Mouse (Mus musculus): Measurements from ENCODE around the gene H3f3a. TPM values are rescaled to one million over a fixed set of nuclear protein-coding genes. Genes with fewer than 3 reads are reported as not detected.
"Not testable (repeated sequence)": the region's sequence is repeated elsewhere in the genome, so short reads cannot be mapped to it uniquely, and the experiment has no call there.

Gene H3f3a
- polyA plus RNA-seq, 1 experiment from 2014 or later: 2,659 TPM

DNA sequence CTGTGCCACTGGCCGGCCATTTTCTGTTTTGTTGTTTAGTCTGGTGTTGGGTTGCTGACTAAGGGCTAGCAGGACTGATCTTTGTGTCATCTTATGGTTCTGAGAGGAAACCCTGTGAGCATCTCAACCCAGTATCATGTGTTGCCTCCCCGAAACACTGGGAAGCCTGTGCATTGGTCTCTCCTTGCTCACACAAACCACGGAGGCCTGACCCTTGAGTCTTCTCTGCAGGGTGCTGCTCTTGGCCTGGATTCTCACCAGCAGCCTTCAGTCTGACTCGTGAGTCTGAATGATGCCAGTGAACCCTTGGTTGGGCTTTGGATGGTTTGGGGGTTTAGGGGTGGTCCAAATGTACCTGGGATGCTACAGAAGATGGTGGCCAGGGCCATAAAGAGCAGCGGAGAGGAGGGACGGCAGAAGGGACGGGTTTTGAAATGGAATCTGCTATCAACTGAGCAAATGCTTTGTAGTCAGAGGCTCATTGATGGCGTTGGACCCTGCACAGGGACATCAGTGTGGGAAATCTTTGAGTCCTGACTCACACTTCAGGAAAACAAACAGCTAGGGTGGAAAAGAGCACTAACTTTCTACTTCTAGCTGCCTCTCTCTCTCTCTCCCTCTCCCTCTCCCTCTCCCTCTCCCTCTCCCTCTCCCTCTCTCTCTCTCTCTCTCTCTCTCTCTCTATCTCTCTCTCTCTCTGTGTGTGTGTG is 25.6 kb upstream of the H3f3a start:
- no peaks in the 10 kb centered on the region for H3K9me3 ChIP-seq (ENCODE audit: control insufficient read depth, low read length)
- H3K9ac ChIP-seq (ENCODE audit: low read length): no peak overlapping the region
- H3K4me3 ChIP-seq (ENCODE audit: low read length): no peak overlapping the region
- no peak for ATAC-seq (ENCODE audit: low read depth)
- 66% methylated on average over 8 of the region's 8 CpGs for whole genome bisulfite sequencing
- H3K4me2 ChIP-seq (ENCODE audit: low read depth, low read length): no peak overlapping the region
- H3K36me3 ChIP-seq (ENCODE audit: control insufficient read depth, insufficient read depth, low read length): no peaks in the 10 kb centered on the region
- no peaks in the 10 kb centered on the region for H3K27me3 ChIP-seq (ENCODE audit: control insufficient read depth, insufficient read depth, low read depth, low read length)
- H3K4me1 ChIP-seq (replicated peaks; ENCODE audit: control insufficient read depth, insufficient read depth, low read length): no peaks in the 10 kb centered on the region
- H3K27ac ChIP-seq (ENCODE audit: low read length): no peak overlapping the region

DNA sequence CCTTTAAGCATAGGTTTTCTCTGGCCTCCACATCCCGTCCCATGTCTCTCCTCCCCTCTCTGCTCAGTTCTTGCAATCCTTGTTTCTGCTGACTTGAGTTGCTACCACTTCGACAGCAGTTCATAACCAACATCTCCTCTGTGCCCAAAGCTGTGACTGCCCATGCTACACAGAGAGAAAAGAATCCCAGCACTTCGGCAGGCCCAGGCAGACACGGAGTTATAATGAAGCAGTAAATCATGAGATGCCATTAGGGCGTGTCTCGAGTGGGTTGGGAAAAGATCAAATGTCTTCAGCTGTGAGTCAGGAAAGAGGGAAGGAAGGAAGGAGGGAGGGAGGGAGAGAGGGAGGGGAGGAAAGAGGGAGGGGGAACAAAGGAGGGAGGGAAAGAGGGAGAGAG is 24.3 kb upstream of the H3f3a start:
- no peaks in the 10 kb centered on the region for H3K36me3 ChIP-seq (ENCODE audit: control insufficient read depth, insufficient read depth, low read length)

DNA sequence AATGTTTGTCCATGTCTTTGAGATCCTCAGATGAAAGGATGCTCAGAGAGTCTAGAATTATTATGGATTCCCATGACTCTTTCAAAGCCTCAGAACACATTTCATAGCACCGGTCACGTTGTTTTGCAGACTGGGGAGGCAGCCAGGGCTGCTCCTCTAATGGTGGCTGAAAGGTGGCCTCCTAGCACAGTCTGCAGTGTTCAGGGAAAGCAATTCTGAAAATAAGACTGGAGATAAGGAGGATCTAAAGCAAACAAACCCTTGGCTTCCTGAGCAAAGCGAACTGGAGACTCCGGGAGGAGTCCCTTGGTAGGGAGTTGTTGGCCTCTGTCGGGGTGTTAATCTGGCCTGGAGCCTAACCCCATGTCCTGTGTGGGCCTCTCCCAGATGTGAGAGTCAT is 23.4 kb upstream of the H3f3a start:
- Histone ChIP-seq H3K36me3 (ENCODE audit: control insufficient read depth, insufficient read depth, low read length) (no peaks in the 10 kb centered on the region), H3K4me2 (ENCODE audit: low read depth, low read length) (no peak overlapping the region), H3K4me1 (replicated peaks; ENCODE audit: control insufficient read depth, insufficient read depth, low read length) (no peaks in the 10 kb centered on the region), H3K27ac (ENCODE audit: low read length) (no peak overlapping the region), H3K9me3 (ENCODE audit: control insufficient read depth, low read length) (no peaks in the 10 kb centered on the region), H3K4me3 (ENCODE audit: low read length) (no peak overlapping the region), H3K27me3 (ENCODE audit: control insufficient read depth, insufficient read depth, low read depth, low read length) (no peaks in the 10 kb centered on the region), H3K9ac (ENCODE audit: low read length) (no peak overlapping the region)
- 62% methylated on average over 5 of the region's 5 CpGs for WGBS
- ATAC-seq (ENCODE audit: low read depth): no peak

More for the DNA sequence above, 24.3 kb upstream of the H3f3a start:
- 23% methylated on average over 6 of the region's 6 CpGs for WGBS
- no peak overlapping the region for H3K27ac ChIP-seq (ENCODE audit: low read length)
- no peaks in the 10 kb centered on the region for H3K9me3 ChIP-seq (ENCODE audit: control insufficient read depth, low read length)
- H3K4me3 ChIP-seq (ENCODE audit: low read length): no peak overlapping the region
- H3K4me2 ChIP-seq (ENCODE audit: low read depth, low read length): no peak overlapping the region
- H3K4me1 ChIP-seq (replicated peaks; ENCODE audit: control insufficient read depth, insufficient read depth, low read length): no peaks in the 10 kb centered on the region
- no peaks in the 10 kb centered on the region for H3K27me3 ChIP-seq (ENCODE audit: control insufficient read depth, insufficient read depth, low read depth, low read length)
- no peak overlapping the region for H3K9ac ChIP-seq (ENCODE audit: low read length)
- ATAC-seq (ENCODE audit: low read depth): no peak

- ATAC-seq (ENCODE audit: low read depth); H3K27ac ChIP-seq (ENCODE audit: low read length): not testable (repeated sequence)
These were observed 22.7 kb upstream of the H3f3a start for GRCm38 (mm10) chr1:180836467-180836866.

GRCm38 (mm10) chr1:180835273-180836015 is 21.7 kb upstream of the H3f3a start:
- H3K9ac ChIP-seq (ENCODE audit: low read length): no peak overlapping the region
- no peak overlapping the region for H3K4me3 ChIP-seq (ENCODE audit: low read length)
- no peak overlapping the region for H3K4me2 ChIP-seq (ENCODE audit: low read depth, low read length)
- WGBS: 80% methylated on average over 10 of the region's 10 CpGs
- H3K27ac ChIP-seq (ENCODE audit: low read length): no peak overlapping the region
- no peaks in the 10 kb centered on the region for H3K4me1 ChIP-seq (replicated peaks; ENCODE audit: control insufficient read depth, insufficient read depth, low read length)
- H3K36me3 ChIP-seq (ENCODE audit: control insufficient read depth, insufficient read depth, low read length): no peaks in the 10 kb centered on the region
- H3K9me3 ChIP-seq (ENCODE audit: control insufficient read depth, low read length): no peaks in the 10 kb centered on the region
- H3K27me3 ChIP-seq (ENCODE audit: control insufficient read depth, insufficient read depth, low read depth, low read length): no peaks in the 10 kb centered on the region
- no peak for ATAC-seq (ENCODE audit: low read depth)

More at GRCm38 (mm10) chr1:180836467-180836866, 22.7 kb upstream of the H3f3a start:
- not testable (repeated sequence) for H3K36me3 ChIP-seq (ENCODE audit: control insufficient read depth, insufficient read depth, low read length); H3K9me3 ChIP-seq (ENCODE audit: control insufficient read depth, low read length); H3K4me1 ChIP-seq (replicated peaks; ENCODE audit: control insufficient read depth, insufficient read depth, low read length); H3K9ac ChIP-seq (ENCODE audit: low read length); H3K27me3 ChIP-seq (ENCODE audit: control insufficient read depth, insufficient read depth, low read depth, low read length); H3K4me3 ChIP-seq (ENCODE audit: low read length); H3K4me2 ChIP-seq (ENCODE audit: low read depth, low read length)
- 85% methylated on average over 8 of the region's 8 CpGs for WGBS

- Histone ChIP-seq H3K4me3 (ENCODE audit: low read length) (no peak overlapping the region), H3K27me3 (ENCODE audit: control insufficient read depth, insufficient read depth, low read depth, low read length) (no peaks in the 10 kb centered on the region), H3K9ac (ENCODE audit: low read length) (no peak overlapping the region), H3K9me3 (ENCODE audit: control insufficient read depth, low read length) (no peaks in the 10 kb centered on the region), H3K4me2 (ENCODE audit: low read depth, low read length) (no peak overlapping the region), H3K36me3 (ENCODE audit: control insufficient read depth, insufficient read depth, low read length) (no peaks in the 10 kb centered on the region), H3K4me1 (replicated peaks; ENCODE audit: control insufficient read depth, insufficient read depth, low read length) (peaks cover 2% of the 10 kb centered on the region; the same call in 1 of the 2 replicates), H3K27ac (ENCODE audit: low read length) (no peak overlapping the region)
- peak; percentile 28; the same call in 1 of the 2 replicates for ATAC-seq (ENCODE audit: low read depth)
- WGBS: 26% methylated on average over 14 of the region's 14 CpGs
These were observed 17.0 kb upstream of the H3f3a start for GRCm38 (mm10) chr1:180830588-180831346.

- no peak overlapping the region for H3K4me2 ChIP-seq (ENCODE audit: low read depth, low read length)
- no peak overlapping the region for H3K9ac ChIP-seq (ENCODE audit: low read length)
- no peaks in the 10 kb centered on the region for H3K27me3 ChIP-seq (ENCODE audit: control insufficient read depth, insufficient read depth, low read depth, low read length)
- no peaks in the 10 kb centered on the region for H3K9me3 ChIP-seq (ENCODE audit: control insufficient read depth, low read length)
- no peak overlapping the region for H3K4me3 ChIP-seq (ENCODE audit: low read length)
- no peak for ATAC-seq (ENCODE audit: low read depth)
- no peak overlapping the region for H3K27ac ChIP-seq (ENCODE audit: low read length)
- no peaks in the 10 kb centered on the region for H3K36me3 ChIP-seq (ENCODE audit: control insufficient read depth, insufficient read depth, low read length)
- WGBS: 77% methylated on average over 11 of the region's 11 CpGs
- H3K4me1 ChIP-seq (replicated peaks; ENCODE audit: control insufficient read depth, insufficient read depth, low read length): peaks cover 2% of the 10 kb centered on the region; the same call in 1 of the 2 replicates
These were observed 16.4 kb upstream of the H3f3a start for GRCm38 (mm10) chr1:180830175-180830574.

DNA sequence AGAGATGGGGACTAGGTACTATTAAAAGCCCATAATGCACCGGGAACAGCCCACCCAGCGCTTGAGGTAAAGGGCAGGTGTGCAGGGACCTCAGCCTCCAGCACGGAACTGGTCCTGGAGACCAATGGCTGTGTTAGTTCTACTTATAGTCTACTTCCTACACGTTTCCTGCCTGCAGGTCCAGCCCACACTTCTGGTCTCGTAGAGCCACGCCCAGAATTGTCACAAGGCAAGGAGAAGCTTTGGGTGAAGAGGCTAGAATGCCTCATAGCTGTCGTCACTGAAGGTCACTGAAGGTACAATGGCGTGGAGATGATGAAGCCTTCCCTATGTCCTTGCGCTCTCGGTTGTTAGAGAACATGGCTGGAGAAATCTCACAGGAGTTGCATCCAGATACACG is 16.0 kb upstream of the H3f3a start:
- no peak overlapping the region for H3K4me3 ChIP-seq (ENCODE audit: low read length)
- no peak overlapping the region for H3K4me2 ChIP-seq (ENCODE audit: low read depth, low read length)
- WGBS: 67% methylated on average over 11 of the region's 11 CpGs
- no peaks in the 10 kb centered on the region for H3K36me3 ChIP-seq (ENCODE audit: control insufficient read depth, insufficient read depth, low read length)
- peaks cover 2% of the 10 kb centered on the region; the same call in 1 of the 2 replicates for H3K4me1 ChIP-seq (replicated peaks; ENCODE audit: control insufficient read depth, insufficient read depth, low read length)
- no peaks in the 10 kb centered on the region for H3K27me3 ChIP-seq (ENCODE audit: control insufficient read depth, insufficient read depth, low read depth, low read length)
- no peak for ATAC-seq (ENCODE audit: low read depth)
- no peak overlapping the region for H3K27ac ChIP-seq (ENCODE audit: low read length)
- no peak overlapping the region for H3K9ac ChIP-seq (ENCODE audit: low read length)
- no peaks in the 10 kb centered on the region for H3K9me3 ChIP-seq (ENCODE audit: control insufficient read depth, low read length)

GRCm38 (mm10) chr1:180826634-180827033 is 12.9 kb upstream of the H3f3a start:
- no peak for ATAC-seq (ENCODE audit: low read depth)
- H3K27me3 ChIP-seq (ENCODE audit: control insufficient read depth, insufficient read depth, low read depth, low read length): no peaks in the 10 kb centered on the region
- no peak overlapping the region for H3K4me2 ChIP-seq (ENCODE audit: low read depth, low read length)
- peaks cover 2% of the 10 kb centered on the region; the same call in 1 of the 2 replicates for H3K4me1 ChIP-seq (replicated peaks; ENCODE audit: control insufficient read depth, insufficient read depth, low read length)
- no peaks in the 10 kb centered on the region for H3K9me3 ChIP-seq (ENCODE audit: control insufficient read depth, low read length)
- H3K27ac ChIP-seq (ENCODE audit: low read length): no peak overlapping the region
- H3K36me3 ChIP-seq (ENCODE audit: control insufficient read depth, insufficient read depth, low read length): no peaks in the 10 kb centered on the region
- WGBS: 91% methylated on average over 4 of the region's 4 CpGs
- no peak overlapping the region for H3K4me3 ChIP-seq (ENCODE audit: low read length)
- no peak overlapping the region for H3K9ac ChIP-seq (ENCODE audit: low read length)

All from lung, embryonic 16.5 days (tissue).